Mouse (Mus musculus): ENCODE measurements around the gene Lbr. TPM values are rescaled to one million over a fixed set of nuclear protein-coding genes. Genes with fewer than 3 reads are reported as not detected.

The Lbr gene
- polyA plus RNA-seq (2017; shearing (Covaris generic)), result 284 TPM

GRCm38 (mm10) chr1:181842781-181843180, at the start of gene Lbr:
Gene Lbr, minus strand, starts transcription at chr1:181843046.

Other genes starting within 250 kb of the Lbr start
- 0.52 TPM for gene Enah, start 176.9 kb upstream of the Lbr start, polyA plus RNA-seq (2017; shearing (Covaris generic))